Mouse (Mus musculus) liver, embryonic 13.5 days (tissue): ENCODE data around the gene Gde1. TPM values are rescaled to one million over a fixed set of nuclear protein-coding genes. Genes with fewer than 3 reads are reported as not detected.

Source experiments
- ATAC-seq: fragments of 200-750 bp; cut with Nextera tagmentation; 2 replicates; pipeline ENCODE4 v1.8.0; 2017; ENCODE audit warnings: low read depth, mild to moderate bottlenecking, moderate number of reproducible peaks, moderate library complexity
- DNase-seq: peaks from one replicate; pipeline ENCODE4 v3.0.0; 2022
- H3K27ac ChIP-seq: fragments of 300-500 bp; sonication (generic); 2 replicates; pipeline ENCODE4 v1.5.1; 2015; ENCODE audit warnings: moderate library complexity, mild to moderate bottlenecking, inconsistent platforms
- H3K27me3 ChIP-seq: fragments of 300-500 bp; sonication (generic); 2 replicates; pipeline ENCODE4 v1.6.1; 2015; ENCODE audit warnings: mild to moderate bottlenecking, inconsistent platforms
- H3K36me3 ChIP-seq: fragments of 300-500 bp; sonication (generic); 2 replicates; pipeline ENCODE4 v1.6.1; 2015; ENCODE audit warnings: mild to moderate bottlenecking, inconsistent platforms
- H3K4me1 ChIP-seq: fragments of 300-500 bp; sonication (generic); replicated peaks from 2 replicates; pipeline ENCODE4 v1.6.1; 2015; ENCODE audit warnings: inconsistent platforms
- H3K4me2 ChIP-seq: fragments of 300-500 bp; sonication (generic); 2 replicates; pipeline ENCODE4 v1.6.1; 2015; ENCODE audit warnings: inconsistent platforms, mild to moderate bottlenecking, moderate library complexity
- H3K4me3 ChIP-seq: fragments of 300-500 bp; sonication (generic); replicated peaks from 2 replicates; pipeline ENCODE4 v1.5.1; 2015; ENCODE audit warnings: mild to moderate bottlenecking, inconsistent platforms
- H3K9ac ChIP-seq: fragments of 300-500 bp; sonication (generic); 2 replicates; pipeline ENCODE4 v1.6.1; 2015; ENCODE audit warnings: mild to moderate bottlenecking, inconsistent platforms
- H3K9me3 ChIP-seq: fragments of 300-500 bp; sonication (generic); replicated peaks from 2 replicates; pipeline ENCODE4 v1.6.1; 2016; ENCODE audit warnings: inconsistent platforms
- WGBS: fragments of 180-500 bp; shearing (Covaris S2); methylation state at CpG from one replicate; pipeline ENCODE4 v1.1.7; 2015; ENCODE audit not compliant: insufficient replicate concordance; 5-methylcytosine and 5-hydroxymethylcytosine counted together
- polyA plus RNA-seq: library from polyadenylated mRNA; unstranded; fragments of >200 nt; fragmentation: Nextera tagmentation; extraction: Ambion mirVana; gene quantifications from 2 replicates; pipeline ENCODE4 v1.2.1, GENCODE M21; 2015

Gene Gde1
- polyA plus RNA-seq, 1 experiment from 2014 or later, result 47.0 TPM

DNA sequence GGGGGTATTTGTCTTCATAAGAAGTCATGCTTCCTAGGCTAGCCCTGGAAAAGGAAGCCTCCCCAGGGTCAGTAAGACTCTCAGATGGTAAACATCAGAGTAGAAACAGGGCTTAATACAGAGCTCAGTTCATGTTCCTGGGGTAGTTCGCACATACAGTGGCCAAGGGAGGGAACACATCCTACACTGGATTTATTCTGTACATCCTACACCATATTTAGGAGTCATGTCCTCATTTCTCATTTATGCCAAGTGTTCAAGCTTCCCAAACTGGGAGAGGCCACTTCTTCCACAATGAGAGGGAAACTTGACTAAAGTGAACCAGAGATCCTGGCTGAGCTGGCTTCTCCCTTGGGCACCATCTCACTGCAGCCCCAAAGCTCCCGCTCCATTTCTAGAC, 37.8 kb downstream of the Gde1 start:
- DNase-seq (no peak), ATAC-seq (no peak)
- WGBS, result 73% methylated on average over 2 of the region's 2 CpGs

DNA sequence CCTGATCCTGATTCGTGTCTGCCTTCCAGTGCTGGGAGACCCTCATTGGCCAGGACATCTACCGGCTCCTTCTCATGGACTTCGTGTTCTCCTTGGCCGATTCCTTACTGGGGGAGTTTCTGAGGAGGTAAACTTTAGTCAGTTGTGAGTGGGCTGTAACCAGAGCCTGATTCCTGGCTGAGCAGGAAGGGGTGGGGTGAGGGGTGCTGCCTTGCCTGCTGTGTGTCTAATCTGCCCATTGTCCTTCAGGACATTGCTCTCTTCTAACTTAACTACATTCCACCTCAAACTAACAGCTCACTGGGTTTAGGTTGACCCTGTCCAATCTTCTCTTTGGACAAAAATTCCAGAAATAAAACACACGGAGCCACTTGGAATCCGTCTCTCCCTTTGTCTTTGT, 48.8 kb downstream of the Gde1 start:
- no peaks in the 10 kb centered on the region for H3K36me3 ChIP-seq
- ATAC-seq, result no peak
- H3K4me2 ChIP-seq, result no peak overlapping the region
- no peak overlapping the region for H3K4me3 ChIP-seq
- WGBS, result 33% methylated on average over 6 of the region's 6 CpGs
- no peaks in the 10 kb centered on the region for H3K4me1 ChIP-seq
- H3K27me3 ChIP-seq, result no peaks in the 10 kb centered on the region
- no peak overlapping the region for H3K9ac ChIP-seq
- no peak for DNase-seq
- H3K9me3 ChIP-seq, result no peaks in the 10 kb centered on the region
- no peak overlapping the region for H3K27ac ChIP-seq

More for the DNA sequence above, 37.8 kb downstream of the Gde1 start:
- H3K27ac ChIP-seq, result no peak overlapping the region
- H3K9me3 ChIP-seq, result no peaks in the 10 kb centered on the region; the same call in none of the 2 replicates
- no peak overlapping the region for H3K4me2 ChIP-seq
- H3K36me3 ChIP-seq, result no peaks in the 10 kb centered on the region
- H3K4me3 ChIP-seq, result no peak overlapping the region
- no peaks in the 10 kb centered on the region for H3K4me1 ChIP-seq
- no peaks in the 10 kb centered on the region for H3K27me3 ChIP-seq
- H3K9ac ChIP-seq, result no peak overlapping the region

DNA sequence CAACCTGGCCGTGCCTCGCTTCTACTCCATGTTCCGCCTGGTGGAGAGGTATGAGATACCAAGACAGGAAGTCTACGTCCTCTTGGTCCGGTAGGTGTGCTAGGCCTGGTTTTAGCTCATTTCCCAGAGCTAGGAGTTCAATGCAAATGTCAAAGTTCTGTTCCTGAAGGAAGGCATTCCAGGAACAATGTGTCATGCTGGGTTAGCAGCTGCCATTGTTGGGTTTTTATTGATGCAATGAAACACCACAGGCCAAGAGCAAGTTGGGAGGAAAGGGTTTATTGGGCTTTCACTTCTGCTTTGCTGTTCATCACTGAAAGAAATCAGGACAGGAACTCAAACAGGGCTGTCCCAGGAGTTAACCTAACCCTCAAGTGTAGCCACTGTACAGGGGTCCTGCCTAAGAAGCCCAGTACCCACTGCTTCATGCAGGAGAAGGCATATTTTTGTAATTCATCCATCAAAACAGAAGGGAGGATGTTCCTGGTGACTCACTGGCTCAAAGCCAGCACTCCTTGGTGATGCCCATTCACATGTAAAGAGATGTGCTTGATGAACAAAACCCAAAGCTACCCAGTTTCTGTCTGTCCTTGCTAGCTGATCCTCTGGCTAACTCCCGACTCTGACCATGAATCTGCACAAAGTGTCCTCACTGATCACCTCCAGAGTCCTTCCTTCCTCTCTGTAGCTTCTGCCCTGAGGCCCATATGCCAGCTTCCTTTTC, 52.8 kb downstream of the Gde1 start:
- Histone ChIP-seq H3K36me3 (no peaks in the 10 kb centered on the region), H3K27ac (no peak overlapping the region), H3K27me3 (no peaks in the 10 kb centered on the region), H3K4me3 (no peak overlapping the region), H3K9me3 (no peaks in the 10 kb centered on the region), H3K9ac (no peak overlapping the region), H3K4me2 (no peak overlapping the region), H3K4me1 (no peaks in the 10 kb centered on the region)
- ATAC-seq (no peak), DNase-seq (no peak)
- 56% methylated on average over 6 of the region's 6 CpGs for WGBS

DNA sequence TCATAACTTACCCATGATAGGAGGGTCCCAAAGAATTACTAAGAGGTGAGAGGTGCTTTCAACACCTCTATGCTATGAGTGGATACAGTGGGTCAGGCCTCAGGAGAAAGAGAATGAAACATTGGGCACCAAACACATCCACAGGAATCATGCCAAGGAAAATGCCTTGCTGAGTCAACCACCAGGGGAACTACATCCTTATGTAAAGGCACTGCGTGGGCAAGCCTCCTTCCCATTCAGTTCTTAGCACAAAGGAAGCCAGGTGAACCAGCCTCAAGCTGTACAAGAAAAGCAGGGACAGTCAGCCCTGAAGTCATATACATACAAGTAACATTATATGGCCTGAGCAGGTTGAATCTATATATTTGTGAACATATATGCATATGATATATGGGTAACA, 54.7 kb downstream of the Gde1 start:
- Histone ChIP-seq H3K27me3 (no peaks in the 10 kb centered on the region), H3K4me2 (no peak overlapping the region), H3K9ac (no peak overlapping the region), H3K4me1 (no peaks in the 10 kb centered on the region), H3K36me3 (no peaks in the 10 kb centered on the region), H3K9me3 (no peaks in the 10 kb centered on the region), H3K4me3 (no peak overlapping the region), H3K27ac (no peak overlapping the region)
- WGBS, result 50% methylated on average over 1 of the region's 1 CpGs
- ATAC-seq, result no peak
- DNase-seq, result no peak

DNA sequence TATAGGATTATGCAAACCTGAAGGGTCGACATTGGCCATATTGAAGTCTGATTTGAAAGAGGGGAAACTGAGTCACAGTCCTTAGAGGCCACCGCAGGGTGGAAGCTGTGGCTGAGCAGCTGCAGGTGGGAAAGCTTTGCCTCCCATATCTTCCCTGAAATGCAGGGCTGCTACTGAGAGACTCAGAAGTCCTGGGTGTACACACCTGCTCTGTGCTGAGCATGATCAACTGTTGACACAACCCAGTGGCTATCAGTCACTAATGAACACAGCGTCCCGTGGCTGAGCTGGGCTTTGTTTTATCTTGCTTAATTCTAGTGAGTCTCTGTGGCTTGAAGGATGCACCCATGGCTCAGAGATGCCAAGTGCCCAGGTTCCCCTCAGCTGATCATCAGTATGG, 55.5 kb downstream of the Gde1 start:
- Histone ChIP-seq H3K27ac (no peak overlapping the region), H3K9ac (no peak overlapping the region), H3K9me3 (no peaks in the 10 kb centered on the region), H3K4me3 (no peak overlapping the region), H3K36me3 (no peaks in the 10 kb centered on the region), H3K4me2 (no peak overlapping the region), H3K4me1 (no peaks in the 10 kb centered on the region), H3K27me3 (no peaks in the 10 kb centered on the region)
- DNase-seq, result no peak
- WGBS, result 63% methylated on average over 4 of the region's 4 CpGs
- ATAC-seq, result no peak

DNA sequence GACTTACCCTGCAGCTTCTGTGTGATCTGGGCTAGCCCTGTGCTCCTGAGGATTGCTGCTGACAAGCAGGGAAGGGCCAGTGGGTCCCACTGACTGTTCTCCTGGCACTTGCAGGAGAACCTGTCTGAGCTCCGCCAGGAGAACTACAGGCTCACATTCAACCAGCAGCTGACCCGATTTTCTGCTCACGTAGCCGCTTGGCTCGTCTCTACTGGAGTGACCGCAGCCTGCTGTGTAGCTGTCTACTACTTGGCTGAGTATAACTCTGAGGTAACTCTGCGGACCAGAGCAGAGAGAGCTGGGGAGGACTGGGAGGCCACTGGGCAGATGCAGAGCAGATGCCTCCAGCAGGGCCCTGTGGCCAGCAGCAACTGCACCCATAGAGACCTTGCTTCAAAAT, 56.2 kb downstream of the Gde1 start:
- H3K4me2 ChIP-seq, result no peak overlapping the region
- no peaks in the 10 kb centered on the region for H3K9me3 ChIP-seq
- no peaks in the 10 kb centered on the region for H3K27me3 ChIP-seq
- H3K4me1 ChIP-seq, result no peaks in the 10 kb centered on the region
- DNase-seq (no peak), ATAC-seq (no peak)
- H3K36me3 ChIP-seq, result no peaks in the 10 kb centered on the region
- H3K4me3 ChIP-seq, result no peak overlapping the region
- H3K9ac ChIP-seq, result no peak overlapping the region
- H3K27ac ChIP-seq, result no peak overlapping the region
- WGBS, result 65% methylated on average over 7 of the region's 7 CpGs

DNA sequence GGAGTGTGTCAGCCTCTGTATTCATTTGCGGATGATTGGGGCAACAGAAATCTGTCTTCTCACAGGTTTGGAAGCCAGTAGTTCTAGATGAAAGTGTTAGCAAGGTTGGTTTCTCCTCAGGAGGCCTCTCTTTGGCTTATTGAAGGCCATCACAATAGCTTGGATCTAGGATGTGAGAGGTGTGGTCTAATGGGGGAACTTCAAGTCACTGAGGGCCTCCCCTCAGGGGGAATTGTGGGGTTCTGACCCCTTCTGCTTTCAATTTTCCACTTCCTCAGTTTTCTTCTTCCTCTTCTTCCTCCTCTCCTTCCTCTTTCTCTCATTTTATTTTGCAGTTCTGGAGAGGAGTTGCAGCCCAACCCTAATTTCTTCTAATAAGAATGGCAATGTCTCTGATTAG, 59.3 kb downstream of the Gde1 start:
- Histone ChIP-seq H3K4me1 (no peaks in the 10 kb centered on the region), H3K4me2 (no peak overlapping the region), H3K9me3 (no peaks in the 10 kb centered on the region), H3K36me3 (no peaks in the 10 kb centered on the region), H3K4me3 (no peak overlapping the region), H3K27me3 (no peaks in the 10 kb centered on the region), H3K9ac (no peak overlapping the region), H3K27ac (no peak overlapping the region)
- DNase-seq (no peak), ATAC-seq (no peak)
- 52% methylated on average over 1 of the region's 1 CpGs for WGBS

Other genes starting within 250 kb of the Gde1 start
- 0.70 and 0.87 TPM in 2 replicates for gene Itpripl2, start 213.8 kb downstream of the Gde1 start, polyA plus RNA-seq
- 56.5 and 58.8 TPM in 2 replicates for gene Coq7, start 172.4 kb downstream of the Gde1 start, polyA plus RNA-seq
- gene Tmc7, start 121.0 kb downstream of the Gde1 start, polyA plus RNA-seq, result 0.18 and 0.24 TPM in 2 replicates
- gene Tmc5, start 108.5 kb downstream of the Gde1 start, polyA plus RNA-seq, result not detected in 2 replicates
- gene Ccp110, start 6.8 kb upstream of the Gde1 start, polyA plus RNA-seq, result 8.5 and 10.9 TPM in 2 replicates
- 37.6 and 43.6 TPM in 2 replicates for gene Vps35l, start 34.4 kb upstream of the Gde1 start, polyA plus RNA-seq
- 0.18 and 0.43 TPM in 2 replicates for gene Iqck, start 150.0 kb upstream of the Gde1 start, polyA plus RNA-seq
- gene Knop1, start 150.5 kb upstream of the Gde1 start, polyA plus RNA-seq, result 52.5 and 57.3 TPM in 2 replicates